Mouse (Mus musculus) stomach, postnatal 0 days (tissue): ENCODE results near the gene Noc3l.

Experiments
- CTCF ChIP-seq: IDR thresholded peaks from 2 replicates; pipeline ENCODE4 v1.5.1; 2016; ENCODE audit warnings: antibody characterized with exemption, low read depth, mild to moderate bottlenecking, moderate library complexity
- EP300 ChIP-seq: optimal IDR thresholded peaks from 2 replicates; pipeline ENCODE3; 2016; ENCODE audit warnings: antibody characterized with exemption

- TF ChIP-seq CTCF = peak; percentile 99
- TF ChIP-seq EP300 = no peak
Measured at GRCm38 (mm10) chr19:38818766-38819426, at the start of gene Noc3l.
